Mouse (Mus musculus) c-Kit-negative CD71-positive TER-119-positive erythroid progenitor cells, embryonic 14.5 days (primary cell): ENCODE data around the gene 2810408A11Rik.
A peak's percentile ranks its signal among the peaks of the same experiment; 100 is the strongest.
"Not testable (repeated sequence)": the region's sequence is repeated elsewhere in the genome, so short reads cannot be mapped to it uniquely, and the experiment has no call there.

Experiments
- DNase-seq: peaks from one replicate; pipeline ENCODE4 v3.0.0-alpha.2; 2013; ENCODE audit warnings: low read depth, low spot score

The 2810408A11Rik gene

DNA sequence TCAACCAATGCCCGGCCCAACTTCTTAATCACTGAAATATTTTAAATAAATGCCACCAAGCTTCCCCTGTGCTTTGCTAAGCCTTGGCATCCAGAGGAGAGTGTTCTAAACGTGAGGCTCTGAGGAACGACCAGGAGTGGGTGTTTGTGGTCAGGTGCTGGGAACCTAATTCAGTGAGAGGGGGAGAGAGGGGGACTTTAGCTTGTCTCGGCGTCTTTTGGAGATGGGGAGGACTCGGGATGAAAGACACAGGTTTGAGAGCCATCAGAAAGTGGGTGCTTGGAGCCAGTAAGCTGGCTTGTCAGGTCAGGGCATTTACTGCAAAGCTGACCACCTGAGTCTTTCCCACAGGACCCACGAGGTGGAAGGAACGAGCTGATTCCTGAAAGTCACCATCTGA is 31.0 kb upstream of the 2810408A11Rik start:
- DNase-seq, result no peak

DNA sequence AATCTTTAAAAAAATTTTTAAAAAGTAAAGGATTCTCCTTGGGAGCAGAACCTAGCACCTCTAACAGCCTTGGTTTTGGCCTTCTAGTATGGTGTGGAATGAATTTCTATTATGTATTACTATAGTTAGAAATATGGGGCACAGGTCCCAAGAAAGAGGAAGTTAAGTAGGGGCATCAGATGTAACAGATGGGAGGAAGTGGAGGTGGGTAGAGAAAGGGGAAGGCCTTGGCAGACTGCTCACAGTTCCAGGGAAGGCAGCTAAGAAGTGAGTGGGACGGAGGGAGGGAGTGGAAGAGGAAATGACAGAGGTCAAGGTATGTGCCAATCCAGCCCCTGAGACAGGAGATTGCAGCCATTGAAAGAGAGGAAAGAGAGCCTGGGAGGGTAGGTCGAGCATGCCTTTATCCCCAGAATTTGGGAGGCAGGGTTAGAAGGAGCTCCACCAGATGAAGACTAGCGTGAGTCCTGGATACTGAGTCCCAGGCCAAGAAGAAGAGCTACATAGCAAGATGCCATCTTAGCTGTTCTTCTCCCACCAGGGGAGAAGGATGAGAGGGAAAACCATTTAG is 30.3 kb upstream of the 2810408A11Rik start:
- no peak for DNase-seq

- not testable (repeated sequence) for DNase-seq
These were observed 29.4 kb upstream of the 2810408A11Rik start for GRCm38 (mm10) chr11:69930176-69930575.

GRCm38 (mm10) chr11:69929712-69930111 is 28.9 kb upstream of the 2810408A11Rik start:
- no peak for DNase-seq

DNA sequence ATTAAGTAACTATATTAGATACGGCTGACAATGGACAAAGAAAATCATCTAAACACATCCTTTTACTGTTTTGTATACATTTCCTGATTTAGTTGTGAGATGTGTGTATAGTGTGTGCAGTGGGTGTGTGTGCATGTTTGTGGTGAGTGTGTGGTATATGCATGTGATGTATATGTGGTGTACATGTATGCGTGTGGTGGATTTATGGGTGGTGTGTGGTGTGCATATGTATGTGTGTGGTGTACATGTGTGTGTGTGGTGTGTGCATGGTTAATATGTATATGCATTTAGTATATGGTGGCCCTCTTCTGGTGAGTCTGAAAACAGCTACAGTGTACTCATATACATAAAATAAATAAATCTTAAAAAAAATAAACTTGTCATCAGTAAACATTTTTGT is 26.7 kb upstream of the 2810408A11Rik start:
- no peak for DNase-seq

DNA sequence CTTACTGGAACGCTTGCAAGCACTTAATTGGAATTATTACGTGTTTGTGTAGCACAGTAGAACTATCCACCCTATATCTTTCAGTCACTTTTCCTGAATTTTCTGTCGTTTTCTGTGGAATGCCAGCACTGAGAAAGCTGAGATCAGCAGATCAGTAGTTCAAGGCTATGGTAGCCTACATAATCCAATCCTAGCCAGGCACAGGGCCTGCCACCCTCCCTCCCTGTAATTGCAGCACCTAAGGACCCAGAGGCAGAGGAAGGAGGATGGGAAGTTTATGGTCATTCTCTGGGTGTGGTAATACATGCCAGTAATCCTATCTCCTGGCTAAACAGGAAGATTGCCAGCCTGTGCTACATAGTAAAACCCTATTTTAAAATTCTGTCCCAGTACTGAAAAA is 22.0 kb upstream of the 2810408A11Rik start:
- DNase-seq, result no peak

GRCm38 (mm10) chr11:69922012-69922756 is 21.4 kb upstream of the 2810408A11Rik start:
- no peak for DNase-seq

DNA sequence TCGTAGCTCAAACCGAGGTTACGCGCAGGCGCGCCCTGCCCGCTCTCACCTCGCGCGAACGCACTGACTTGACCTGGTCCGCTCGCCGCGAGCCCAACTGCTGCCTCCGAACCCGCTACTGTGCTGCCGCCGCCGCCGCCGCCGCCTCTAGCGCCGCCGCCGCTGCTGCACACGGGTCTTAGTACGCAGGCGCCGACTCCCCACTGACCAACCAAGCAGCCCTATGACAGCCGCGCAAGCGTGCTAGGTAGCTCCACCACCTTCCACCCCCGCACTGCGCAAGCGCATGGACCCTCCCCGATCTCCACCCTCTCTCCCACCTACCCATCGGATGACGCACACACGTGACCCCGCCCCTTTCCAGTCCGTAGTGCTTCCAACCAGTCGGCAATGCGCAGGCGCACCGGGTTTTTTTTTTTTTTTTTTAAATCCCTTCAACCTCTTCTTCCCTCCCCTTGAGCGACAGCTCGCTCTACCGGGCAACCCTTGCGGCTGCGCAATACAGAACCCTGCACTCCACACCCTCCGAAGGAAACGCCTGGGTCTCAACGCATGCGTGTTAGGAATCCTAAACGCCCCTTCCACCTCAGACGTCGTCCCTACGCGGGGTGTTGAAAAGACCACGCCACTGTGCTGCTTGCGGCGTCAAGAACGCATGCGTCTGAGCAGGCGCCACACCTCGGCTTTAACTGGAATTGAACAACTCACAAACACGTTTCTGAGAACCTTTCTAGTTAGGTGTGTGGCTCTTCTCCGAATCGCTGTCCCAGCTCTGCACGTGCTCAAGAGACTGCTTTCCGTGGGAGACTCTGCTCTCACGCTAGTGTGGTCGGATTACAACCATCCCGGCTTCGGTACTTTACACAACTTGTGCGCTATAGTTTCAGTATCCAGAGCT is 20.6 kb upstream of the 2810408A11Rik start, which contains the start of gene Eif5a:
TSS of gene Eif5a (minus strand) at position 845 of the 898 bp plus-strand sequence.
- peak; percentile 100 for DNase-seq

GRCm38 (mm10) chr11:69920266-69921031 is 19.7 kb upstream of the 2810408A11Rik start:
- DNase-seq, result no peak

- DNase-seq, result peak; percentile 86
These were observed 19.0 kb upstream of the 2810408A11Rik start for GRCm38 (mm10) chr11:69919661-69920265.

DNA sequence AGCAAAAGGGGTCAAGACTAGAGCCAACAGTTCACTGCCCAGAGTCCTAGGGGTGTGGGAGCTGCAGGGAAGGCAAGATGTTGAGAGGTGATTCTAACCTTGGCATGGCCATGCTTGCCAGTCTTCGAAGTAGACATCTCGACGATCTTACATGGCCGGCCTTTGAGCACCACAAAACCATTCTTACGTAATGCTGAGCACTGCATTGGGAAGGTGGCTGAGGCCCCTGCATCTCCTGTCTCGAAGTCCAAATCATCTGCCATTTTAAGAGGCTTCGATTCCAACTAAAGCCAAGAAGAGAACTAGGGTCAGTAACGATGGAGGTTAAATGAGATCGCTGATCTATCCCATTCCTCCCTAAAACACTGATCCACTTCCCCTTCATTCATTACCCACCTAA is 18.3 kb upstream of the 2810408A11Rik start:
- DNase-seq, result no peak

- no peak for DNase-seq
These were observed 17.3 kb upstream of the 2810408A11Rik start for GRCm38 (mm10) chr11:69918118-69918517.

DNA sequence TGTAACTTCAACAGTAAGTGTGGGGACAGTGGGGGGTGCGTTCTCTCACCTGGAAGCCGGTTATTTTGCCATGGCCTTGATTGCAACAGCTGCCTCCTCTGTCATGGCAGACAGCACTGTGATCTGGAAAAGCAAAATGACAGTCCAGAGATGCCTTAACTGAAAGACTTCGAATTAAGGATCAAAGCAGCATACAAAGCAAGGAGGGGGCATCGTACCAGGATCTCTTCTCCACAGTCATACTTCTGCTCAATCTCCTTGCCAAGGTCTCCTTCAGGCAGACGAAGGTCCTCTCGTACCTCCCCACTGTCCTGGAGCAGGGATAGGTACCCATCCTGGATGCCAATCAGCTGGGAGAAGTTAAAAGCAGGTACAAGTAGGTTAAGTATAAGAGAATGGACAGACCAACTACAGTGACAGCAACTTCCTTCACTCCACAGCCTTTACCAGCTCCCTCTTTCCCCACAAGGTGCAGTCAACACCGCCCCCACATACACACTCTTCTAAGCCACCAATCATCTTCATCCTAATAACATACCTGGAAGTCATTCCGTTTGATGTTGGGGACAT is 16.7 kb upstream of the 2810408A11Rik start:
- DNase-seq, result no peak

DNA sequence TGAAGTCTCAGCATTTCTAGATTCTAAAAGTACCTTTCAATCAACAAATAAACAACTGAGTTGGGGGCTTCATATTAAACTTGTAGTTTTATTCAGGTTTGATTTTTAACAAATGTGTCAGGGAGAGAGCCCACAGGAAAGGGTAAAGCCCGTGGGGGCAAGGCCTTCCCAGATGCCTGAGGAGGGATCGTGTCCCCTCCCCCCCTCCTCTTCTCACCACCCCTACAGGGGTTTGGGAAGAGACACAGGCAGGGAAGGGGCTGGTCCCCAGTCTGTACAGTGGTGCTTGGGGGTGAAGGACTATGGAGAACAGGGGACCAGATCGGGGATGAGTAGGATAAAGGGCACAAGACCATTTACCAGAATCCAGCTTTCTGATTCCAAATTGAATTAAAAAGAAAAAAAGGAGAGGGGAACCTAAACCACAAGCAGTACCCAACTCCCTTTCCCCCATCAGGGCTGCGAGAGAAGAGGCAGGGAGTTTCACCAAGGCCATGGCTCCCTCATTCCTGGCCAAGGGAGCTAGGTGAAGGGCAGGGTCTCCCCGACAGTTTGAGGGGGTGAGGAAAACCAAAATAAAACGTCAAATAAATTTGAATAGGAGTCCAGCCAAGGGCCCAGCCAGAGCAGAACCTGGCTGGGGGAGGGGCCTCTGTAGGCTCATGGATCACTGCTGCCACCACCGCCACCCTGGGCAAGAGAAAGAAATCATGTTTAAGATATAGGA is 16.0 kb upstream of the 2810408A11Rik start:
- DNase-seq, result not testable (repeated sequence)

DNA sequence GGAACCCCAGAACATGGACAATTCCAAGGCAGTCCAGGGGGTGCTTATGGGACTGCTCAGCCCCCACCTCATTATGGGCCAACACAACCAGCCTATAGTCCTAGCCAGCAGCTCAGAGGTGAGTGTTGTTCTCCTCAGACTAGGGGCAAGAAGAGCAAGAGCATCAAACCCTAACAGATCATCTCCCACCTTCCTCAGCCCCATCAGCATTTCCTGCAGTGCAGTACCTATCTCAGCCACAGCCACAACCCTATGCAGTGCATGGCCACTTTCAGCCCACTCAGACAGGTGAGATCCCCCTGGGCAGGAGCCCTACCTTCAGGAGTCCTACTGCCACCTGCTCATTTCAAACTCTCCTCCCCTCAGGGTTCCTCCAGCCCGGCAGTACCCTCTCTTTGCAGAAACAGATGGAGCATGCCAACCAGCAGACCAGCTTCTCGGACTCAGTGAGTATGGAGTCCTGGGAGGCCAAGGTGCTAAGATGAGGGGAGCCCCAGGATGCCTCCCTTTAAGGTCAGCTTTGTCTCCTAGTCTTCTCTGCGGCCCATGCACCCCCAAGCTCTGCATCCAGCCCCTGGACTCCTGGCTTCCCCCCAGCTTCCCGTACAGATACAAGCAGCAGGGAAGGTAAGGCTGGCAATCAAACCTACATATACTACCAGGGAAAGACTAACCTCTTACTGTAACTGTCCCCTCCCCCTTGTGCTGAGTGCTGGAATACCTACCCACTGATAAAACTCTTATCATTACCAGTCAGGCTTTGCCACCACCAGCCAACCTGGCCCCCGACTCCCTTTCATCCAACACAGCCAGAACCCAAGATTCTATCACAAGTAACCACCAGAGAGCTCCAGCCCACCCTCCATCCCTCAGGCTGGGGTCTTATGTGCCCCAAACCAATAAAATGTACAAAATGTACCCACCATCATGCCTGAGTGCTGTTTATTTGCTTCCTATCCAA is 15.2 kb upstream of the 2810408A11Rik start:
- DNase-seq, result peak; percentile 76

GRCm38 (mm10) chr11:69914917-69915430 is 14.2 kb upstream of the 2810408A11Rik start:
- no peak for DNase-seq

GRCm38 (mm10) chr11:69914372-69914764 is 13.6 kb upstream of the 2810408A11Rik start:
- DNase-seq, result no peak

GRCm38 (mm10) chr11:69913554-69914371 is 13.0 kb upstream of the 2810408A11Rik start, which contains the start of gene Gps2:
TSS of gene Gps2 (plus strand) at chr11:69913888.
- DNase-seq, result peak; percentile 86
